Mouse (Mus musculus) liver, adult 2 months (tissue): Measurements from ENCODE around the gene Galnt2.

Experiments used
- CTCF ChIP-seq: fragments of 200-500 bp; IDR thresholded peaks from 2 replicates; pipeline ENCODE4 v1.5.1; 2011; ENCODE audit warnings: low read depth, low read length, control low read depth
- POLR2A ChIP-seq: fragments of 200-500 bp; IDR thresholded peaks from 2 replicates; pipeline ENCODE4 v1.6.1; 2011; ENCODE audit warnings: low read length, control low read depth; ENCODE audit not compliant: insufficient read depth; ENCODE audit errors: extremely low read depth

- no peak for TF ChIP-seq CTCF
- no peak for TF ChIP-seq POLR2A
Observed at GRCm38 (mm10) chr8:124339742-124340141, 108.6 kb downstream of the Galnt2 start.
